Mouse (Mus musculus) testis, adult 2 months (tissue): ENCODE data around the gene Gata2.

Source experiments
- CTCF ChIP-seq: fragments of 200-500 bp; IDR thresholded peaks from 2 replicates; pipeline ENCODE4 v1.5.1; 2012; ENCODE audit warnings: low read depth, mild to moderate bottlenecking, inconsistent platforms, low read length, moderate library complexity; ENCODE audit not compliant: control insufficient read depth, insufficient read depth, insufficient replicate concordance
- POLR2A ChIP-seq: fragments of 200-500 bp; IDR thresholded peaks from 2 replicates; pipeline ENCODE4 v1.6.1; 2012; ENCODE audit warnings: low read depth, mild to moderate bottlenecking, inconsistent platforms, low read length, moderate library complexity; ENCODE audit not compliant: control insufficient read depth

DNA sequence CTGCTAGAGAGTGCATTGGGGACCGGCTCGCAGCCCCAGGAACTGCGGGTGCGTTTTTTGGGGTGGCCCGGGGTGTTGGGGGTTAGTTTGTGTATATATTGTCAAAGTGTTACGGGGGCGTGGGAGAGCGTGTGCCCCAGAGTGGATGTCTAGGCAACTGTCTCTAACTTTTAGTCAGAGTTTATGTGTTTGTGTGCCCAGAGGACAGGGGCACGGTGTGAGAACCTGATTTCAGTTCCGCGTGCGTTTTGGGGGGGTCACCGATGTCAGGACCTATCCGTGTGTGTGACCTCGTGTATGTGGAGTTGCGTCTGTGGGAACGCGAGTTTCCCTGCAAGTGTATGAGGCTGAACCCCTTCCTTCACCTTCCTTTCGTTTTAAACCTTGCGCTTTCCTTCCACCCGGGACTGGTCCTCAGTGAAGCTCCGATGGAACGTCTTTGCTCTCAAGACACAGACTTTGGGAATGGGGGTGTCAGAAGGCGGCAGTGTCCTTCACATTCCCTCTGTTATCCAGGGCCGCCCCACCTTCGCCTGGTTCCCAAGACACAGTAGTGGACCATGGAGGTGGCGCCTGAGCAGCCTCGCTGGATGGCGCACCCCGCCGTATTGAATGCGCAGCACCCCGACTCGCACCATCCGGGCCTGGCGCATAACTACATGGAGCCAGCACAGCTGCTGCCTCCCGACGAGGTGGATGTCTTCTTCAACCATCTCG is 5.5 kb downstream of the Gata2 start:
- no peak for TF ChIP-seq POLR2A
- no peak for TF ChIP-seq CTCF
